In the genomic region with DNA sequence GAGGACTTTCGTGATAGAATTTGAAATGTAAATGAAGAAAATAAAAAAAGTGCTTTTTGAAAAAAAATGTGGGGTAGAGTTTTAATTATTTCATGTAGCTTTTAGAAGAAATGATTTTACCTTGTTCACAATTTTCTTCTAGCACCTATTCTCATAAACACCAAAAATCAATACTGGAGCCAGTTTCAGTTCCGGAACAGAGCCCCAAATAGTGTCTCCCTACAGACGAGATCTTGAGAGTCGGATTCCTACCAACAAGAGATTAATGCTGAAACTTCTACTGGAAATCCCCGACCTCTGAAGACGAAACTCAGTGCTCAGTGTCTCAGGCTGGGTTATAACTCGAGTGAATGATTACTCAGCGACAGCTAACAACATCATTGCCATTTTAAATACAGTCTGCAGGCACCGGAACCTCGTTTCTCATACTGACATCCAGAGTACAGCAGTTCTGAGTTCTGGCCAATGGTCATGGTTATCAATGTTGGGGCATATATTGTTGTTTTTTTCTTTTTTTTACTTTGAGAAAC, we compare ENCODE assay signal across 21 mouse cellular contexts.
"Had no signal": no experiment of that assay in that cellular context is flagged by ENCODE, and none has a peak within 500 bp of the region (broad histone marks: within the 10 kb centered on the region; RNA-seq: fewer than 3 reads in every experiment).

No protein-coding gene starts in this region.

- H3K4me3 ChIP-seq: layer of hippocampus, adult 2 months; limb, embryonic 10.5 days; limb, embryonic 13.5 days; liver, embryonic 12.5 days; liver, embryonic 15.5 days; midbrain, embryonic 12.5 days; myocyte; neural tube, embryonic 13.5 days; stomach, embryonic 15.5 days had no signal

- ATAC-seq: liver, embryonic 12.5 days; midbrain, embryonic 16.5 days had no signal

- H3K27me3 ChIP-seq: limb, embryonic 13.5 days; liver, embryonic 12.5 days; liver, embryonic 15.5 days; midbrain, embryonic 12.5 days; neural tube, embryonic 13.5 days; stomach, embryonic 15.5 days had no signal

- H3K36me3 ChIP-seq: limb, embryonic 10.5 days; limb, embryonic 13.5 days; liver, embryonic 12.5 days; liver, embryonic 15.5 days; midbrain, embryonic 12.5 days; neural tube, embryonic 13.5 days; stomach, embryonic 15.5 days had no signal

- H3K4me1 ChIP-seq: limb, embryonic 10.5 days; liver, embryonic 12.5 days; liver, embryonic 15.5 days; midbrain, embryonic 12.5 days; neural tube, embryonic 13.5 days; stomach, embryonic 15.5 days had no signal

- H3K27ac ChIP-seq: layer of hippocampus, adult 2 months; limb, embryonic 10.5 days; limb, embryonic 13.5 days; liver, embryonic 12.5 days; liver, embryonic 15.5 days; midbrain, embryonic 12.5 days; neural tube, embryonic 13.5 days; stomach, embryonic 15.5 days had no signal

- H3K9me3 ChIP-seq: limb, embryonic 10.5 days; limb, embryonic 13.5 days; liver, embryonic 12.5 days; liver, embryonic 15.5 days; midbrain, embryonic 12.5 days; neural tube, embryonic 13.5 days; stomach, embryonic 15.5 days had no signal

- DNase-seq: kidney, adult 9 months; kidney, postnatal 14 days; layer of hippocampus, adult 9-11 months; liver; lung, adult 2 months; lung, postnatal 14 days; lung, postnatal 4 days; retina, postnatal 1 day; right cerebral cortex, postnatal 25 days; spleen, adult 18-20 months; thymus, postnatal 25 days had no signal
